Mouse (Mus musculus) embryonic facial prominence, embryonic 10.5 days (tissue): ENCODE data around the gene Gtpbp1. TPM values are rescaled to one million over a fixed set of nuclear protein-coding genes. Genes with fewer than 3 reads are reported as not detected.
"Not testable (repeated sequence)": the region's sequence is repeated elsewhere in the genome, so short reads cannot be mapped to it uniquely, and the experiment has no call there.

ENCODE experiments used
- DNase-seq: peaks from one replicate; pipeline ENCODE4 v3.0.0-alpha.2; 2017; ENCODE audit warnings: low spot score
- H3K27ac ChIP-seq: fragments of 300-500 bp; sonication (generic); replicated peaks from 2 replicates; pipeline ENCODE4 v1.5.1; 2016; ENCODE audit warnings: mild to moderate bottlenecking
- H3K27me3 ChIP-seq: fragments of 300-500 bp; sonication (generic); replicated peaks from 2 replicates; pipeline ENCODE4 v1.6.1; 2016; ENCODE audit warnings: low read depth, mild to moderate bottlenecking; ENCODE audit not compliant: poor library complexity, severe bottlenecking
- H3K36me3 ChIP-seq: fragments of 300-500 bp; sonication (generic); replicated peaks from 2 replicates; pipeline ENCODE4 v1.6.1; 2016; ENCODE audit warnings: mild to moderate bottlenecking, moderate library complexity
- H3K4me1 ChIP-seq: fragments of 300-500 bp; sonication (generic); 2 replicates; pipeline ENCODE4 v1.6.1; 2016
- H3K4me3 ChIP-seq: fragments of 300-500 bp; sonication (generic); 2 replicates; pipeline ENCODE4 v1.5.1; 2016; ENCODE audit warnings: mild to moderate bottlenecking, moderate library complexity
- H3K9me3 ChIP-seq: fragments of 300-500 bp; sonication (generic); 2 replicates; pipeline ENCODE4 v1.6.1; 2016; ENCODE audit warnings: mild to moderate bottlenecking
- WGBS: fragments of 180-500 bp; shearing (Covaris S2); methylation state at CpG from one replicate; pipeline ENCODE4 v1.1.7; 2016; 5-methylcytosine and 5-hydroxymethylcytosine counted together
- polyA plus RNA-seq: library from polyadenylated mRNA; unstranded; fragments of >200 nt; fragmentation: Nextera tagmentation; extraction: Ambion mirVana; gene quantifications from 2 replicates; pipeline ENCODE4 v1.2.1, GENCODE M21; 2016

Gtpbp1 gene
- polyA plus RNA-seq, 1 experiment from 2014 or later, result 47.7 TPM

GRCm38 (mm10) chr15:79670249-79670971, 20.2 kb upstream of the Gtpbp1 start, which contains the start of gene Tomm22:
Gene Tomm22 (plus strand): TSS chr15:79670861.
- WGBS, result 20% methylated on average over 33 of the region's 33 CpGs
- peak within 1 kb of the TSS; percentile 89 for H3K27ac ChIP-seq
- peaks cover 66% of the 10 kb centered on the region for H3K36me3 ChIP-seq

GRCm38 (mm10) chr15:79670972-79671299, 19.7 kb upstream of the Gtpbp1 start:
- no peaks in the 10 kb centered on the region for H3K27me3 ChIP-seq
- H3K36me3 ChIP-seq, result peaks cover 66% of the 10 kb centered on the region
- peak overlapping the region; percentile 90 for H3K4me3 ChIP-seq
- peak overlapping the region; percentile 89 for H3K27ac ChIP-seq
- whole genome bisulfite sequencing, result under 1% methylated on average over 37 of the region's 37 CpGs
- H3K4me1 ChIP-seq, result peaks cover 6% of the 10 kb centered on the region
- no peak for DNase-seq
- H3K9me3 ChIP-seq, result no peaks in the 10 kb centered on the region

More at GRCm38 (mm10) chr15:79670249-79670971, 20.2 kb upstream of the Gtpbp1 start, which contains the start of gene Tomm22:
- DNase-seq, result peak; percentile 93
- Histone ChIP-seq H3K4me1 (peaks cover 6% of the 10 kb centered on the region), H3K9me3 (no peaks in the 10 kb centered on the region), H3K27me3 (no peaks in the 10 kb centered on the region), H3K4me3 (peak within 1 kb of the TSS; percentile 90)

DNA sequence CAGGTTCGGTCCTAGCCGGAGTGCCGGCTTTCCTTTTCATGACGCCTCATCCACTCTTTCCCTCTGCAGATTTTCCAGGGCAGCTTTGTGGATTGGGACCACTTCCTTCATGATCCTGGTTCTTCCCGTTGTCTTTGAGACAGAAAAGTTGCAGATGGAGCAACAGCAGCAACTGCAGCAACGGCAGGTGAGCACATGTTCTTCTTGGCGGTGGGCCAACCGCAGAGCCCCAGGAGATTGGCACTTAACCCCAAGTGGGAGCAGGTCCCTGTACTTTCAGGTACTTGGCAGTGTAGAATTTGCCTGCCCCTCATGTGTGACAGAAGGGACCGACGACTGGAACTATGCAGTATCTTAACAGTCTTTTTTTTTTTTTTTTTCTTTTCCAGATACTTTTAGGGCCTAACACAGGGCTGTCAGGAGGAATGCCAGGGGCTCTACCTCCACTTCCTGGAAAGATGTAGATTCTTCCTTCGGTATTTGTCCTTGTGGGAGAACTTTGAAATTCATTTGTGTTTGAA, 18.8 kb upstream of the Gtpbp1 start:
- 87% methylated on average over 11 of the region's 11 CpGs for WGBS
- DNase-seq, H3K9me3 ChIP-seq, H3K27ac ChIP-seq, H3K27me3 ChIP-seq, H3K4me1 ChIP-seq: not testable (repeated sequence)
- Histone ChIP-seq H3K4me3 (peak overlapping the region; percentile 90), H3K36me3 (peaks cover 66% of the 10 kb centered on the region)

DNA sequence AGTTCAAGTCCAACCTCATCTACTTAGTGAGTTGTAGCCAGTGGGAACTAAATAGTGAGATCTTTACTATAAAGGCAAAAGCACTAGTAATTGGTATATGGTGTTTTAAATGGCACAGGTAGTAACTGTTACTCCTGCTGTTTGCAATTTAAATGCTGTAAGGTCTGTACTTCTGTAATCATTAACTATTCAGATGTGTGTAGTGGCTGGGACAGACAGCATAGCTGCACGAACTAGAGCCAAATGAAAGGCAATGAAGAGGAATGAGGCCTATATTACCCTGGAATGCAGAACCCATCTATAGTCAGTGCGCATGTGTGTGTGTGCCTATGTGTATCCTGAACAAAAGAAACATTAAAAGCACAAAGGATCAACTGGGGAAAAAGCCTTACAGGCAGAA, 12.7 kb upstream of the Gtpbp1 start:
- Histone ChIP-seq H3K4me3 (no peak overlapping the region), H3K27ac (no peak overlapping the region), H3K9me3 (no peaks in the 10 kb centered on the region), H3K27me3 (no peaks in the 10 kb centered on the region), H3K36me3 (peaks cover 66% of the 10 kb centered on the region), H3K4me1 (peaks cover 7% of the 10 kb centered on the region)
- DNase-seq, result no peak
- WGBS, result 87% methylated on average over 2 of the region's 2 CpGs

GRCm38 (mm10) chr15:79681973-79682372, 8.7 kb upstream of the Gtpbp1 start:
- Histone ChIP-seq H3K9me3 (no peaks in the 10 kb centered on the region), H3K27ac (no peak overlapping the region), H3K27me3 (no peaks in the 10 kb centered on the region), H3K4me1 (peaks cover 44% of the 10 kb centered on the region), H3K4me3 (no peak overlapping the region), H3K36me3 (peaks cover 40% of the 10 kb centered on the region)
- DNase-seq, result no peak
- WGBS, result 89% methylated on average over 4 of the region's 4 CpGs

DNA sequence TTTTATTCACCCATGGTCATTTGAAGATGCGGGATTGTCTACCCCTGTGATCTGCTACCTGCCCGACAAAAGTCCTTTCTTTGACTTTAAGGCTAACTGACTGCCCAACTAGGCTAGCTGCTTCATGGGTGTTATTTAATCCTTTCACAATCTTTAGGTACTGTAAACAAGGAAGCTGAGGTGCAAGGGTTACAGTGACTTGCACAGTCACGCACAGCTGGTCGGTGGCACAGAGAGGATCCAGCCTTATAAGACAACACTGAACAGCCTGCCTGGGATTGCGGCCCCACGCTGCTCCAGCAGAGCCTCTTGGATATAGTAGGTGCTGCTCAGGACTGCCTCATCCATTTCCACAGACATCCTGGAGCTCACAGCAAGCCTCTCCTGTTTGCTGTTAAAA, 7.5 kb upstream of the Gtpbp1 start:
- no peaks in the 10 kb centered on the region for H3K9me3 ChIP-seq
- peaks cover 44% of the 10 kb centered on the region for H3K4me1 ChIP-seq
- H3K27me3 ChIP-seq, result no peaks in the 10 kb centered on the region
- H3K27ac ChIP-seq, result no peak overlapping the region
- 88% methylated on average over 6 of the region's 6 CpGs for WGBS
- no peak for DNase-seq
- H3K4me3 ChIP-seq, result 0 out of 2 replicates have a peak overlapping the region, but pooled peaks have one; percentile 5
- peaks cover 29% of the 10 kb centered on the region for H3K36me3 ChIP-seq

- WGBS, result 81% methylated on average over 19 of the region's 19 CpGs
- H3K4me1 ChIP-seq, result peaks cover 51% of the 10 kb centered on the region
- H3K4me3 ChIP-seq, result peak overlapping the region; percentile 95
Measured at GRCm38 (mm10) chr15:79683707-79684465, 6.8 kb upstream of the Gtpbp1 start.

GRCm38 (mm10) chr15:79684616-79685015, 6.0 kb upstream of the Gtpbp1 start:
- peaks cover 21% of the 10 kb centered on the region for H3K36me3 ChIP-seq
- H3K27ac ChIP-seq, result no peak overlapping the region; the same call in 1 of the 2 replicates
- no peaks in the 10 kb centered on the region for H3K9me3 ChIP-seq
- peaks cover 57% of the 10 kb centered on the region for H3K4me1 ChIP-seq
- 85% methylated on average over 6 of the region's 6 CpGs for WGBS
- H3K4me3 ChIP-seq, result peak overlapping the region; percentile 95
- H3K27me3 ChIP-seq, result no peaks in the 10 kb centered on the region
- no peak for DNase-seq

More at GRCm38 (mm10) chr15:79683707-79684465, 6.8 kb upstream of the Gtpbp1 start:
- Histone ChIP-seq H3K36me3 (peaks cover 27% of the 10 kb centered on the region), H3K27me3 (no peaks in the 10 kb centered on the region), H3K27ac (no peak overlapping the region; the same call in 1 of the 2 replicates), H3K9me3 (no peaks in the 10 kb centered on the region)
- DNase-seq, result no peak

DNA sequence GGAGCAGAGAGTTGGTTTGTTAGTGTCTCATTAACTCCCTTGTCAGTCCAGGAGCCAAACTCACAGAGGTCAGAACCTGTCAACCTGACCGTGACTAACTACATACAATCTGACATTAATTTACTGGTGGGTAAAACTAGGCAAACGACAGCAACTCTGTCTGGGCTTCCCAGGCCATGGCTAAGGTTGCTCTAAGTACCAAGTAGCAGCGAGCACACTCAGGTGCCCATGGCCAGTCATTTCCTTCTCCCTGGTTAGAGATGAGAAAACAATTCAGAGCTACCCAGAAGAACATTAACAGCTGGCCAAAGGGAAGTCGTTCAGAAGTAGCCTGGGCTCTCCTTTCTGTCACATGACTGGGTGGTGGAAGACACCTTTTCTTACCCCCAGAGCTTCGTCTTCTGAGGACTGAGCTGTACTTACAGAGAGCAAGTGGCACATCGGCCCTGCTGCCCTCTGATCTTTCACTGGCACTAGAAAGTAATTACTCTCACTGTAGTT, 5.5 kb upstream of the Gtpbp1 start:
- H3K4me1 ChIP-seq, result peaks cover 63% of the 10 kb centered on the region
- 38% methylated on average over 6 of the region's 6 CpGs for WGBS
- H3K27me3 ChIP-seq, result no peaks in the 10 kb centered on the region
- peak overlapping the region; percentile 95 for H3K4me3 ChIP-seq
- H3K27ac ChIP-seq, result peak overlapping the region; percentile 94; the same call in 1 of the 2 replicates
- H3K9me3 ChIP-seq, result no peaks in the 10 kb centered on the region
- no peak for DNase-seq
- H3K36me3 ChIP-seq, result peaks cover 18% of the 10 kb centered on the region; the same call in 1 of the 2 replicates

DNA sequence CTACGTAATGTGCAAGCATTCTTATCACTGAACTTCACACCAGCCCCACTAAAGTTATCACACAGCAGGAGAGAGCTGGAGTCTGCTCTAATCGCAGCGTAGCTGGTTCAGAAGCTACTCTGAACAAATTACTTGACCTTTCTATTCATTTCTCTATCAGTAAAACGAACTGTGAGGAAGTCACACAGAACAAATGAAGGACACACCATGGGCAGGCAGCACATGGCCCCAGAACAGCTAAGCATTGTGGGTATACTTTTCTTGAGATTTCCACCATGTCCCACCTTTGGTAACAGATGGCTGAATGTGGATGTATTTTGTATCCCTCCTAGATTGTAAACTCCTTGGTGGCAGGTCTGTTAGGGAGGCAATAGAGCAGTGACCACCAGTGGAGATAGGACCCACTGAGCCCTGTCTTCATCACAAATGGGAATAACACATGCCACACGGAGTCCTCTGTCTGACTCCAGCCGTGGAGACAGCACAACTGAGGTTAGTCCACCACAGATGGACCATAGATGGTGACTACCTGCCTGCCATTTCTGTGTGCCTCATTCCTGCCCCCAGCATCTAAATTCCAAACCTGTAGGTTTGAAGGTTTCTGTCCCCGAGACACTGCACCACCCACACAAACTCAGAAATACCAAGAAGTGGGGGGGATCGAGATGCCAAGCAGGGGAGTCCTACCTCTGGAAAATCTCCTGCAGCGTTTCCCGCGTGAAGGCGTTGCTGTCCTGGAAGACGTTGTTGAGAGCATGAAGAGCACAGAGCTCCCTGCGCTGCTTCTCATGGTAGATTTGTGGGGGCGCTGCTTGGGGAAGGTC, 4.4 kb upstream of the Gtpbp1 start:
- 26% methylated on average over 15 of the region's 15 CpGs for WGBS
- H3K4me1 ChIP-seq, result peaks cover 66% of the 10 kb centered on the region
- peaks cover 18% of the 10 kb centered on the region; the same call in 1 of the 2 replicates for H3K36me3 ChIP-seq
- peak overlapping the region; percentile 94 for H3K27ac ChIP-seq
- H3K9me3 ChIP-seq, result no peaks in the 10 kb centered on the region
- DNase-seq, result no peak
- H3K4me3 ChIP-seq, result peak overlapping the region; percentile 95
- H3K27me3 ChIP-seq, result no peaks in the 10 kb centered on the region

DNA sequence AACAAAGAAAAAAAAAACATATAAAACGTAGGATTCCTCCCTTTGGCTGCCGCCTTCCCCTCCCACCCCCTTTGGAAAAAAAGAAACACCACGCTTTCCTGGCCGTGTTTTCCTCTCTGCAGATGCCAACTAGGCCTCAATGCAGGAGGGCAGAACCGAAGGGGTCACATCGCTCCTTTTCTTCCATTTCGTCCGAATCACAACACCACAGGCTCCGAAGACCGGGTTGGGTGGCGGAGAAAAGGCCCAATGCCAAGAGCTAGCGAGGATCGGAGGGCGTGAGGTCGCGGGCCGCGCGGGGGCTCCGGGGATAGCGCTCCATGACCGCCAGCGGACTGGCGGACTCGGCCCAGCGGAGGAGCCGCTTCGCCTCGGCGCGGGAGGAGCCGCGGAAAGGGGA, 3.5 kb upstream of the Gtpbp1 start:
- Histone ChIP-seq H3K4me3 (peak overlapping the region; percentile 95), H3K9me3 (no peaks in the 10 kb centered on the region), H3K27ac (peak overlapping the region; percentile 94), H3K36me3 (peaks cover 15% of the 10 kb centered on the region; the same call in 1 of the 2 replicates), H3K27me3 (no peaks in the 10 kb centered on the region), H3K4me1 (peaks cover 73% of the 10 kb centered on the region)
- under 1% methylated on average over 33 of the region's 33 CpGs for WGBS
- DNase-seq, result no peak
